Mouse (Mus musculus): ENCODE measurements around the gene Akap13.
A peak's percentile ranks its signal among the peaks of the same experiment; 100 is the strongest.

Gene Akap13

GRCm38 (mm10) chr7:75516716-75517619 is 61.6 kb downstream of the Akap13 start:
- no peak for DNase-seq (ENCODE audit: low spot score)

GRCm38 (mm10) chr7:75520531-75520930 is 65.2 kb downstream of the Akap13 start:
- DNase-seq (ENCODE audit: low spot score), result no peak

GRCm38 (mm10) chr7:75521199-75521598 is 65.9 kb downstream of the Akap13 start:
- DNase-seq (ENCODE audit: low spot score), result no peak

DNA sequence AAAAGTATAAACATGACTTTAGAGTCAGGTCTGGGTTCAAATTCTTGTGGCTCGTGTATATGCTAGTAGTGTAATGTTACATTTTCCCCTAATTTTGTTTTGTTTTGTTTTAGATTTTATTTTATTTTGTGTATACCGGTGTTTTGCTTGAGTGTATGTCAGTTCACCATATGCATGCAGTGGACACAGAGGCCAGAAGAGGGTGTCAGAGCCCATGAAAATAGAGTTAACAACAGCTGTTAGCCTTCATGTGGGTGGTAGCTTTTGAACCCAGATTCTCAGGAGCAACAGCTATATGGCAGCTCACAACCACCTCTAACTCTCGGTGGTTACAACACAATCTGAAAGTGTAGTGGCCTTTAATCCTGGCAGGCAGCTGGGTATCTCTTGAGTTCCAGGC is 66.9 kb downstream of the Akap13 start:
- DNase-seq (ENCODE audit: low spot score), result no peak

- no peak for DNase-seq (ENCODE audit: low spot score)
Measured at GRCm38 (mm10) chr7:75524789-75525569, 69.6 kb downstream of the Akap13 start.

DNA sequence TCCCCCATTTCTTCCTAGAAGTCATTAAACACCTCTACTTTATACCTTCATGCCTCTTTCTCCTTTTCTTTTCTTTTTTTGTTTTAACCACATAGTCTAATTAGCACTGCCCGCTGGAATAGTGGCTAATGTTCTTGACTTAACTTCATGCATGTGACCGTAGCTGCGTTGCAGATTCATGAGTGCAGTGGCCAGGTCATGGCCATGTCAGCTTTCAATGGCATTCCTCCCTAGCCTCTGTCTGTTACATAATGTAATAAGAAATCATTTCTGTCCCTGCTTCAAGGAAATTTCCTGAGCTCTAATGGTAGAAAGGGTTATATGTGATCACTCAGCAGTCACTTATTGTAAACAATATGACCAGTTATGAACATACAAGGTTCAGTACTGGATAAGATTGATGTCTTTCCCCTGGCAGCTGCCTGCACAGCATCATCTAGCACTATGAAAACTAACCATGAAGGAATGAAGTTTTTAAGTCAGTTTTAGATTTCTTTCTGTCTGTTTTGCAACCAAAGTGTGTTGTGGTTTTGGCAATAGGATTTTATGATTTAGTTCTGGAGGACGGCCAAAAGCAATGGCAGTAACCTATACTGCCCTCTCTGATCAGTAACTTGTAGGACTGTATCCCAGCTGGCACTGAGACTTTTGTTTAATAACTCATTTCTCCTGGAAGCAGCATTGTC is 70.5 kb downstream of the Akap13 start:
- DNase-seq (ENCODE audit: low spot score), result no peak

GRCm38 (mm10) chr7:75528751-75529150 is 73.4 kb downstream of the Akap13 start:
- no peak for DNase-seq (ENCODE audit: low spot score)

- no peak for DNase-seq (ENCODE audit: low spot score)
Measured at GRCm38 (mm10) chr7:75529857-75530437, 74.6 kb downstream of the Akap13 start.

DNA sequence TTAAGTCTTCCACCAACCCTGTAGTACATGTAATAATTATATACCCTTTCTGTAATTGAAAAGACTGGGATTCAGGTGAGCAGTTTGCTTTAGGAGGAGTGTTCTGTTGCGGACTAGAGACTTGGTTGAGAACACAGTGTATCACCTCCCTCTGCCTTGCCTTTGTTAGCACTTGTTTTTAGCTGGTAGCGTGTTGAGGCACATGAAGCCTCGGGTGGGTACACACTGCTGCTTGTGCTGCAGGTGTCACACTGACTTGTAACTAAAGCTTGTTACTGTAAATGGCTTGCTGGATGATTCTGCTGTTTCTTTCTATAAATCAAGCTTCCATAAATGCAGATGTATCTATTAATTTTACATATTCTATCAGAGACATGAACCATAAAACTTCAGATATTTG is 75.3 kb downstream of the Akap13 start:
- no peak for DNase-seq (ENCODE audit: low spot score)

DNA sequence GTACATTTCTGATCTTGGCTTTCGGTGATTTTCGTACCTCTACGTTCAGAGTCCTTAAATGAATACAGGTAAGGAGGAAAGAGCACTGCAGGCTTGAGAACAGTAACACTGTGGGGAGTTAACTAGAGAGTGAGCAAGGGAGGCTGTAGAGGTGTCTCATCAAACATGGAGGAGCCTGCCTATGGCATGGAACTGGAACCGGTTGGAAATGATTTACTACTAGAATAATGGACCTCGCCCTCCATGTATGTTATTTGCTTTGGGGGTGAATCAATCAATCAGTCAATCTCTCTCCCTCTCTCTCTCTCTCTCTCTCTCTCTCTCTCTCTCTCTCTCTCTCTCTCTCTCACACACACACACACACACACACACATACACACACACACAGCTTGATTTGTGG is 77.7 kb downstream of the Akap13 start:
- DNase-seq (ENCODE audit: low spot score), result no peak

GRCm38 (mm10) chr7:75536298-75536697 is 81.0 kb downstream of the Akap13 start:
- no peak for DNase-seq (ENCODE audit: low spot score)

DNA sequence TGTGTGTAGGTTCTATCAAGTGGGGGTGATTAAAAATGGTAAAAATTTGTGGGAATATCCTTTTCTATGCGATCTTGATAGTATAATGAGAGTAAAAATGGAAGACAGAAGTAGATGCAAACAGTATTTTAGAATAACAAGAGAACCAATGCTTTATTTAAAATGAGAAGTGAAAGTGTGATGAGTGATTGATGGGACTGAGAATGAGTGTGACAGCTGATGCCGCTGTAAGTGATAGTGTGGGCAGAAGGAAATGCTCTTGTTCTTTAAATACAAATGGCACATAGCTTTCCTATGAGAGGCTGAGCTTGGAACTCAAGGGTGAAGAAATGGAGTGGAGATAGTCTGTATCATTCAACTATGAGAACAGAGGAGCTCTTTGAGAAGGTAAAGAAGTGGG is 82.2 kb downstream of the Akap13 start:
- DNase-seq (ENCODE audit: low spot score), result no peak

- no peak for DNase-seq (ENCODE audit: low spot score)
Measured at GRCm38 (mm10) chr7:75538513-75538912, 83.2 kb downstream of the Akap13 start.

- DNase-seq (ENCODE audit: low spot score), result no peak
Measured at GRCm38 (mm10) chr7:75539168-75539567, 83.8 kb downstream of the Akap13 start.

DNA sequence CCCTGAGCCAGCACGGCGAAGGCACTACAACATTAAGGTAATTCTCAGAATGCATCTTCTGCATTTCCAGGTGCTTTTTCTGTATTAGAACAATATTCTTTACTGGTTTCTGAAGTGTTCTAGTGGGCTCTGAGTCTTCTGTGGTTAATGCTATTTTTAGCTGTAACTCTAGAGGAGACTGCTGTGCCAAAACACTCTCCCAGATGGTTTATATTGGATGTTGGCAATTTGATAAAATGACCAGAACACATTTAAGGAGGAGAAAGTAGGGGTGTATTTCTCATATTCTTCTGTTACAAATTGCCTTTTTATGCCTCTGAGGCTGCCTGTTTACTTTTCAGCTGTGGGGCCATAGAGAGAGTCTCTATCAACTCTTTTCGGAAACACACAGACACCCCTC is 94.5 kb downstream of the Akap13 start:
- DNase-seq (ENCODE audit: low spot score), result no peak

DNA sequence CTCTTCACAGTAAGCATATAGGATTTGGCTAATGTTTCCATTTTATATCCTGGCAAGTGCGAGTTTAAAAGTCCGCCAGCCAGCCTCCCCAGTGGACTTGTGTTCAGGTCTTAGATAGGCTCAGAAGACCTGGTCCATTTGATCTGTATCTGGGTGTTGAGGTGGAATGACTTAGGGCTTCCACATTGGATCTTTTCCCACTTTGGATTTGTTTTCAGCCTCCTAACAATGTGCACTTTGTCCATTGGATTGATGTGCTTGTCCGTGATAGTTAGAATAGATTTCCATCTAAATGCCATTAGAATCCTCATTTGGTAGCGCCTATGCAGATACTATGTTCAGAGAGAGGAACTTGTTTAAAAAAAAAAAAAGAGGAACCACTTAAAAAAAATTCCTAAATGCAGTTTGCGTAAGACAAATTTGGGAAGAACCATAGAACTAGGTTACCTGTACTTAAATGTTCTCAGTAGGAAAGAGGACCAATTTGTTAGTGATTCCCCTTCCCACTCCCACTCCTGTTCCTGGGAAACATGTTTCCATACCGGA is 95.5 kb downstream of the Akap13 start:
- DNase-seq (ENCODE audit: low spot score), result no peak

- no peak for DNase-seq (ENCODE audit: low spot score)
Measured at GRCm38 (mm10) chr7:75553002-75553666, 97.8 kb downstream of the Akap13 start.

DNA sequence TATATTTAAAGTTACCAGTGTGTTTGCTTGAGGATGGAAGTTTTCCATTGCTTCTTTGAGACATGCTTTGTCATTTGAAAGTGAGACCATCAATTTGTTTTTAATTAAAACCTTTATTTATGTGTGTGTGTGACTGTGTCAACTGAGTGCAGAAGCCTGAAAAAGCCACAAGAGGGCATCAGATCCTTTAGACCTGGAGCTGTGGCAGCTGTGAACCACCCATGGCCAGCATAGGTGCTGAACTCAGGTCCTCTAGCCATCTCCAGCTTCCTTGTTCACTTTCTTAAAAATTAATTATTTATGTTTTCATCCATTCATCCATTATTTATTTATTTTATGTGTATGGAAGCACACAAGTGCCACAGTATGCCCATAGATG is 98.3 kb downstream of the Akap13 start:
- peak; percentile 14 for DNase-seq (ENCODE audit: low spot score)

DNA sequence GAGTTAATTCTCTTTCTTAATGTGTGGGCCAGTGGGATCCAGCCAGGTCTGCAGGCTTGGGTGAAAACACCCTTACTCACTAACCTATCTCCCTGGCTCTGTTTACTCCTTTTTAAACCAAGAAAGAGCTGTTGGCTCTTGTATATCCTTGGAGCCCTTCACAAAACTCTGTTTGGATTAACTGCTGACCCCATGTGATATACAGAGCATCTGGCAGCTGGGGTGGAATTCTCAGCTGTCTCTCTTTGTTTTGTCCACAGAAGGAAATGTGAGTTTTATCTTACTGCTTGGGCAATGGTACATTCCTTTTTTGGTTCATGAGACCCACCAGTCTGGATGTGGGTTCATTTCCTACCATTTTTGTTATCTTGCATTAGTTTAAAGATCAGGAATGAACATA is 98.7 kb downstream of the Akap13 start:
- peak; percentile 54 for DNase-seq (ENCODE audit: low spot score)

DNA sequence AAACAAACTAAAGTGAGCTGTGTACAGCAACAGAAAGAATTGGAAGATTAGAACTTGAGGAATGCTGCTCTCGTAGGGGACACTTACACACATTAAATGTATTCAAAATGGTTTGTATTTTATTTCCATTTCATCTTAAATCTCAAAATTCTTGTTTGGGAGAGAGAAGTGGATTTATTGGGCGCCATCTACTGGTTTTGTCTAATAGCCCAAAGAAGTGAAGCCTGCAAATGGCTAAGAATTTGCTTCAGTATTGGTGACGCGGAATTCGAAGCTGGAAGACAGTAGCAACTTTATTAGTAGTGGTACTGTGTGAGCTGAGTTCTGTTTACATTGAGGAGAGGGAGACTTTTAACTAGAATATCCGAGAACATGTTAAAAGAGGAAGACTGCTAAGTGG is 100.6 kb downstream of the Akap13 start:
- DNase-seq (ENCODE audit: low spot score), result no peak

DNA sequence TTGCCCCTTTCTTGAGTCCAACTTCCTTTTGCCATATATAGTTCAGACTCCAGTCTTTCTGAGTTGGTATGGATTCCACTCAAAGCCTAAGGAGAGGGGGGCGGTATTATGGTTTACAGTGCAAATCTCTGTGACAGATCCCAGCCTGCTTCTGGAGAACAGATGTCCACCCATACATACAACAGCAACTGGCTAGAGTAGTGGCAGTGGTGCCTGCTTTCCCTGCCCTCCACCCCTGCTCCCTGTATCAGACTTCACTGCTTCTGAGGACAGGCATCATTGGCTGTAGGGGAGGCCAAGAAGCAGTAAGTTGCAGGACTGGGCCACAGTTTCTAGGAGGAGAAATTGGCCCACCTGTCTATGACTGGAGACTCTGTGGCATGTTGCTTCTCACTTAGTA is 102.9 kb downstream of the Akap13 start:
- DNase-seq (ENCODE audit: low spot score), result peak; percentile 40
